Mouse (Mus musculus): ENCODE data around the gene Wapl.

The Wapl gene

DNA sequence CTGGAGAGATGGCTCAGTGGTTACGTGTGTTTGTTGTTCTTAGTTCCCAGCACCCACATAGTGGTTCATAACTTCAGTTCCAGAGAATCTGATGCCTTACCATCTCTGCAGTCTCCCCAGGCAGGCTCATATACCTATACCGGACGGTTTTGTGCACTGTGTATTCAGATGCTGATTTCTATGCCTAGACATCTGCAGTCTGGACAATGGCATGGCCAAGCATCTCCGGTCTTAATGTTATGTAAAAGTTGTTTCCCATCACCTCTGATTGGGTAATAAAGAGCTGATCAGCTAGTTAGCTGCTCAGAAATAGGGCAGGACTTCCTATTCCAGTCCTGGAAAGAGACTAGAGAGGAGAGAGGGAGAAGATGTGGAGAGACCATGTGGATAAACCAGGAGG lies 20.2 kb downstream of the Wapl start:
- peak; percentile 94 for DNase-seq (ENCODE audit: low read depth, low spot score)

DNA sequence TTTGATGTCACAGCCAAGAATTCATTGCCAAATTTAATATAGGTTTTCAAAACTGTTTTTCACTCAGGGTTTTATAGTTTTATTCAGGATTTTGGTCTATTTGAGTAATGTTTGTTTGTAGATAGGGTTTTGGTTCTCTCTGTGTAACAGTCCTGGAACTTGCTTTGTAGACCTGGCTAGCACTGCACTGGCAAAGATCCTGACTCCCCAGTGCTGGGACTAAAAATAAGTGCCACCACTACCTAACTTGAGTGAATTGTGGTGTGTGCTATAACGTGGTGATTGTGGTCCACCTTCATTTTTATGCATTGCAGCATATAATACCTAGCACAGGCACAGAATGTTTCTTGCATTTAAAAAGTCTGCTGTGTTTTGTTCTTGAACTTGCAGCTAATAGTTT lies 23.6 kb downstream of the Wapl start:
- no peak for DNase-seq (ENCODE audit: low read depth, low spot score)

DNA sequence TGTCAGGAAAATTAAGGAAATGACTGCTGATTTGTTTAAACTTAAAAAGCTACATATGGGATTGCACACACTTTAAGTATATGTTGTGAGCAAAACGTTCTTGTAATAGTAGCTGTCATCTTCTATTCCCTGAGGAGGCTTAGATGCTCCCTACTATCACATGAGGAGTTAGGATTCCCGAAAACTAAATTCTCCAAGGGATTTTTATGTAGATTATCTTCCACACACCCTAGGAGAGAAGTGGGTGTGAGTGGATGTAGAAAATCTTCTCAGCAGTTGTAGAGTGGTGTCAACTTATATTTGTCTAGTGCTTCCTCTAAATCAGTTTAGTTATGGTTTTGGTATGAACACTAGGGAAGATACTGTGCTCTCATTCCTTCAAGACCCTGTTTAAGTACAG lies 36.5 kb downstream of the Wapl start:
- DNase-seq (ENCODE audit: low read depth, low spot score) = no peak

DNA sequence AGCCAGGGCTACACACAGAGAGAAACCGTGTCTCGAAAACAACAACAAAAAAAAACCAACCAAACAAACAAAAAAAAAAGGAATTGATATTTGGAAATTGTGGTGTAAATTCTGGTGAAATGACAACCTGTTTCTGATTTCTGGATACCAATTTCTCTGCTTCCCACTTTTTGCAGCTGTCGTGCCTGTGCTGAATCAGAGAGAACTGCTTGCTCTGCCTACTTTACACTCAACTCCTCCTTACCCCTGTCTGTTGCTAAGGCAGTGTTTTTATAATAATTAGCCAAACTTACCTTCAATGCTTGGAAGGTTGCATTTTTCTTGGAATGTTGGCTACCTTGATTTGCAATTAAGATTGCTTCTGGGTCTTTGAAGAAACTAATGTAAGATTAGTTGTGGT lies 38.3 kb downstream of the Wapl start:
- no peak for DNase-seq (ENCODE audit: low read depth, low spot score)

DNA sequence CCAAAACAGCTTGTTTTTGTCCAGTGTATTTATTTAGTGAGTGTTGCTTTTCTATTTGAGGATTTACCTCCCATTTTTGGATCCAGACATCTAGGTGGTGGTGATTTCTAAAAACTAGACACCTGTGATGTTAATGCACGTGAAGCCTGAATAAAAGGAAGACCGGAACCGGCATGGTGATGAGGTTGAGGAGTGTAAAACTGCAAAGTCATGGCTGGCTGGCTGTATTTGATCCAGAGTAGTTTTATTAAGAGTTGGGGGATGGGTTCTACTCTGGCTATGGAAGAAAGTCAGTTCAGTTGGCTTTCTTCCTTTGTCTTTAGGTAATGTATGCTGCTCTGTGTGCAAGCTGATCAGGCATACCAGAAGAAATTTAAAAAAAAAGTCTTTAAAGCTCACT lies 39.1 kb downstream of the Wapl start:
- DNase-seq (ENCODE audit: low read depth, low spot score) = peak; percentile 61

DNA sequence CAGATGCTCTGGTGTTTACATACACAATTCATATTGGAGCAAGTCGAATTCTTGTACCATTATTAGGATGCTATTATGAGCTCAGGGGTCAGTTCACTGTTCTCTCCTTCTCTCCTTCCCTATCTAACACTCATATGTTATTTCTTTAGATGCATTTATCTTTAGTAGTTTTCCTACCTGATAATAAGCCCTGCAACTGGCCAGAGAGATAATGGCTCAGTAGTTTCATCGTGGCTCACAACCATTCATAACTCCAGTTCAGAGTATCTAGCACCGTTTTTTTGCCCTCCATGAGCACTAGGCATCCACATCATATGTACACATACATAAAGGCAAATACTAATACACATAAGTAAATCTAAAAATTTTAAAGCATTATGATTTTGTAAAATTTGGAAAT lies 44.4 kb downstream of the Wapl start:
- no peak for DNase-seq (ENCODE audit: low read depth, low spot score)

DNA sequence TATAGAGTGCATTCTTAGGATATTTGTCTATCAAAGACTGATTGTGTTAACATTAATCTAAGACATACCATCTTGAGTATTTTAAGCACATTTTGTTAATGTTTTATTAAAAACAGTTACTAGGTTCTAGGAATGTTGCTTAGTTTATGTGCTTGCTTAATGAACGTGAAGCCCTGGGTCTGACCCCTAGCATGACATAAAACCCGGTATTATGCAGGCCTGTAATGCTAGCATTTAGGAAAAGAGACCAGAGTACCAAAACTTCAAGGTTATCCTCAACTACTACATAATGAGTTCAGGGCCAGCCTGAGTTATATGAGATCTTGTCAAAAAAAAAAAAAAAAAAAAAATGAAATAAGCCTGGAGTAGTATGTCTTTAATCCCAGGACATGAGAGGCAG lies 54.0 kb downstream of the Wapl start:
- no peak for DNase-seq (ENCODE audit: low read depth, low spot score)

DNA sequence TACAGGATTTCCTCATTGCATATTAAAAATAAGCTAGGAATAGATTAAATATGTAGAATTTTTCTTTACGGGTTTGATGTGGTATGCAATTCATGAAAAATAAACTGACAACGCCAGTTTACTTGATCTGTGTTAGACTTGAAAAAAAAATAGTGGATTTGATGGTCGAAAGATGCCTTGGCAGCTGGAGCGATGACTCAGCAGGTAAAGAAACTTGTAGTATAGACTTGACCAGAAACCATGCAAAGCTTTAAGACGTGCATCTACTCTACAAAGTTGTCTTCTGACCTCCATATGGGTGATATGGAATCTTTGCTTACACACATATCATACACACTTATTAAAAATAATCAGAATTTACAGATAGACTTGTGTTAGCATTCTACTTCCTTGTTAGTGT lies 61.7 kb downstream of the Wapl start:
- DNase-seq (ENCODE audit: low read depth, low spot score) = no peak

DNA sequence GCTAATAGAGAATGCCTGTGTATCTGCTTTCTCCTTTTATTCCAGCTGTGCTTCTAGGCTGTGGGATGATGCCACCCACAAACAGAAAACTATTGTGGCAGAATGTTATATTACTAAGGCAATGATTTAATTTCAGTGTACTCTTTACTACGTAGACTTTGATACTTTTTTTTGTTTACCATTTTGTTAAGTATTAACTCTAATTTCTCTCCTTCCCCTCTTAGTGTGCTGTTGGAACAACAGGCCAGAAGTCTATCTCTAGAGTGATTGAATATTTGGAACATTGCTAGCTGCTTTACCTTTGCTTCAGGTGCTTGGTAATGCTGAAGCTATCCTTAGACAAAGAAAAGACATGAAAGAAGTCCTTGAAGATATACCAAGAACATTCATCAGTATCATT lies 71.7 kb downstream of the Wapl start:
- no peak for DNase-seq (ENCODE audit: low read depth, low spot score)

DNA sequence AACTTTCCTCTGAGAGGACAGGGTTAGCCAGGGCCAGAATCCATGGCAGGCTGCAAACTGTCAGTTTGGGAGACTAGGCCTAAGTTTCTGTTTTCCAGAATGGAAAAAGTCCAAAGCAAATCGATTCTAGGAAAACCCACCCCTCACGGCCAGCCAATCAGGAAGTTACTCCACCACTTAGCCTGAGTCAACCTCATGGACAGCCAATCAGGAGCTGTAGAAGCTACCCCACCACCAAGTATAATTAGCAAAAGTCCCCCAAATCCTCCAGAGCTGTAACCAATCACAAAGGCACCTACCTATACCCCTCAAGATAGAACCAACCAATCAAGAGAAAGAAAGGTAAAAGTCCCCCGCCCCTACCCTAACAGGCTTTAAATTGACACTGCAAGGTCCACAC lies 82.0 kb downstream of the Wapl start:
- DNase-seq (ENCODE audit: low read depth, low spot score) = no peak

DNA sequence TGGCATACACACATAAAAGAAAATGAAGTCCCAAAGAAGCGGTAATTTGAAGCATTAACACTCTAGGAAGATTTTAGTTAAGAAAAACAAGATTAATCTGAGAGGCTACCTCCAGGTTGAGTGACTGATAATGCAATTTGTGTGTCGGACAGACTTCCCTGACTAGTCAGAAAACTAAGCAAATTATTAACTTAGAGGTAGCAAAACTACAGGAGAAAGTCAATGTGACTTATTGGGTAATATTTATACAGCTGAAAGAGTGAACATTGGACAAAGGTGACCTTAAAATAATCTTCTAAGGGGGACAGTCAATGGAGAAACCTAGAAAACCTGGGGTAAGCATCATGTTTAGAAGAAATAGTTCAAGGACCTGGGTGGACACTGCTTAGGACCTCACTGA lies 86.2 kb downstream of the Wapl start:
- no peak for DNase-seq (ENCODE audit: low read depth, low spot score)

DNA sequence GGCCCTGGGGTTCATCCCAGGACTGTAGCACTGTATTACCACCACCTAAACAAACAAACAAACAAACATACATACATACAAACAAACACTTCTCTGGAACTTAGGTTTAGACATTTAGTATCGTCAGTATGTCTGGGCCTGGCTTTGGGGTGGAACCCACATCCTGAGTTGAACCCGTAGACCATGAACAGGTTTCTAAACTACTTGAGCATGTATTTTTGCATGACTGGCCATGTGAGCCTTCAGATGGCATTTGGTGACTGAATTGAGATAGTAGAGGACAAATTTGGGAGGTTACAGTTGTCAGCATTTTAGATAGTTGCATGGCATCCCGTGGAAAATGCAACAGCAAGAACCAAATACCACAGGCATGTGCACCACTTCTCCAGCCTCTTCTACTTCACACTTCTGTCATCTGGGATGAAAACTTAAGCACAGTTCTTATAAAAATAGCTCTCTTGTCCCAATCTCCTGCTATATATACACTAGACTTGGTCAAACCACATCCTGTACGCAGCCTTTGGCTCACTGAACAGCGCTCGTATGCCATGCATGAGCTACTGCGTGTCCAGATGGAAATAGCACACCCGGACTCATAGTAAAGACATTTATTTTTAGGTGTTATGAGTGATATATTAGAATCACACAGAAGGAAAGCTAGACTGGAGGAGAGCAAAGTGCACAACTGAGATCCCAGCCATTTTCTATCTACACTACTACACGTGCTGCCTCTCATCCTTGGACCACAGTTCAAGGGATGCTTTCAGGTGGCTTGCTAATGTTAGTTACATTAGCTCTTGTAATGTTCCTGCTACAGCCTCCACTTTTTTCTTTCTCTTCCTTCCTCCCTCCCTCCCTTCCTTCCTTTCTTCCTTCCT lies 87.6 kb downstream of the Wapl start:
- no peak for DNase-seq (ENCODE audit: low read depth, low spot score)

DNA sequence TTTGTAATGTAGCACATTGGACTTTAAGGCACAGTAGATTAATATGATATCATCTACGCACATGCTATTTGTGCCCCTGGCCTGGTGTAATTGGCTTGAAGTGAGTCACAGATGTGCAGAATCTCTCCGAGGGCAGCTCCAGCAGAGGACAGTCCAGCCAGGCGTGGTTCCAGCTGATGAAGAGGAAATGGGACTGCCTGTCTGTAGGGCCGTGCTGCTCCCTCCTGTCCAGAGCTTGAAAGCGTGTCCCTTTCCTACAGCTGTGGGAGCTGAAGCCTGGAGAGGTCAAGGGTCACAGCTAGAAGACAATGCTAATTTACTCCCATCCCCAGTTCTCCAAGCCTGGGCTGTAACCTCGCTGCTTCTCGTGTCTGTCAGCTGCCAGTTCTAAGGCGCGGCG lies 89.0 kb downstream of the Wapl start:
- no peak for DNase-seq (ENCODE audit: low read depth, low spot score)

DNA sequence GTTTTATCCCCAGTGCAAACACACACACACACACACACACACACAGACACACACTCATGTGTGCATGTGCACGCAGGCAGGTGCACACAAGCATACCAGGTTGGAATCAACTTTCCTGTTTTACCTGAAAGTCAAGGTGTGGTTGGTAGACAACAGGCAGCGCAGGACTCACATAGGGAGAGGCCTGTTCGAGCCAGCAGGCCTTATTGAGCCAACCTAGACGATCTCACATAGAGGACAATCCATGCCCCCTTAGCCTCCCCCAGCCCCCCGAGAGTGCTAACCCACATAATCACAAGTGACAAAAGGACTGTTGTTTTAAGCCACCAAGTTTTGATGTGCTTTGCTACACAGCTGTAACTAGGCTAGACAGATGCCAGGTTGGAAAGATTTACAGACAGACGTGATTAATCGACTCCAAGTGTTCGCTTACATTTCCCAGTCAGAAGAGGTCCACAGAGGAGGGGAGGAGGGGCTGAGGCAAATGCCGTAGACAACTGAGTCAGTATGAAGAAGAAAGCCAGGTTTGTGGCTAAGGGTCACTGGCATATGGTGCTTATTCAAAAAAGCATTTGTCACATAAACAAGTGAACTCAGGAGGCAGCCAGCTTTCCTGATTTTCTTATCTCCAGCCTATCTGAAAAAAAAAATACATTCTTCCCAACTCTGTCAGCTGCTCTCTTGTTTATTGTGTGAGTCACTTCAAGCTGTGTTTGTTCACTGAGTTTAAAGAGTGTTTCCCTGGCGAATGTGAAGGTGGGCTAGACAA lies 90.2 kb downstream of the Wapl start:
- DNase-seq (ENCODE audit: low read depth, low spot score) = no peak

DNA sequence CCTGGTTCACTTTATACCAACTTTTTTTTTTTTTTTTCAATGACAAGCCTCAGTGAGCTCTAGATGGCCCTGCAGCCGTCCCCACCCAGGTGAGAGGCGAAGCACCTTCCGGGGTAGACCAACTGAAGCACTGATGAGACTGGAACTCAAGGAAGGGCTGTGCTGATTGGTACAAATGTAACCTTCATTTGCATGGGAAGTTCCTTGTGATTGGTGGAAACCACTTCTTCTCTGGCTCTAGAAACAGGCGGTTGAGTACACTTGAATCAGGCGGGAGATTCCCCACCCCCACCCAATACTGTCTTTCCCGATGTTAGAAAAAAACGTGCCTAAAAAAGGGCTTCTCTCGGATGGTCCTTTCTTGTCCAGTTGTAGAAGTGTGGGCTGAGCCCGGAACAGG lies 91.2 kb downstream of the Wapl start:
- peak; percentile 64 for DNase-seq (ENCODE audit: low read depth, low spot score)

DNA sequence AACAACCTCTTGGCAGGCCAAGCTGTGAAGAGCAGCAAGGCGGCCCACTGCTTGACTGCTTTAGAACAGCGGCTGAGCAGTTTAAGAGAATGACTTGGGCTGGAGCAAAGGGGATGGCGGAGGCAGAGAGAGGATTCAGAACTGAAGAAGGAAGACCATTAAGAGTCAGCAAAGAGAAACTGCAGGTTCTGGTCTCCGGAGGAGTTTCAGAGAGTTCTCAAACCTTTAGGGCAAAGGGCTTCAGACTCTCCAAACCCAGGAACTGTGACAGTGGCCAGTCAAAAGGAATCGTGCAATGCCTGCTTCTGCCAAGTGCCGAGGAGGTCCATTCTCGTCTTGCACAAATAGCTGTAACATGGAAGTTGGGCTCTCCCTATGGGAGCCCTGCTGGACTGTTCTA lies 91.7 kb downstream of the Wapl start:
- DNase-seq (ENCODE audit: low read depth, low spot score) = no peak

DNA sequence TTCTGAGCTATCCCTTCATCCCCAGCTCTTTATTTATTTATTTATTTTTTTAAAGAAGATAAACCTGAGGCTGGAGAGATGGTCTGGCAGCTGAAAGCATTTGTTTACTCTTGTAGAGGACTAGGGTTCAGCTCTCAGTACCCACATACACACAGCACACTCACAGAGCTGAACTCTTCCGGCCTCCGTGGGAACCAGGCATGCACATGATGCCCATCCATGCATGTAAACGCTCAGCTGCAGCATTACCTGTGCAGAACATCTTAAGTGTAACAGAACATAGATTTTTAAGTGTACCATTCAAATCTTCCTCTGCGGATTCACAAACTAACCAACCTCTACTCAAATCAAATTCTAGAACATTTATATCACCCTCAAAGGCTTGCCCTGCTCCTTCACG lies 92.5 kb downstream of the Wapl start:
- no peak for DNase-seq (ENCODE audit: low read depth, low spot score)

DNA sequence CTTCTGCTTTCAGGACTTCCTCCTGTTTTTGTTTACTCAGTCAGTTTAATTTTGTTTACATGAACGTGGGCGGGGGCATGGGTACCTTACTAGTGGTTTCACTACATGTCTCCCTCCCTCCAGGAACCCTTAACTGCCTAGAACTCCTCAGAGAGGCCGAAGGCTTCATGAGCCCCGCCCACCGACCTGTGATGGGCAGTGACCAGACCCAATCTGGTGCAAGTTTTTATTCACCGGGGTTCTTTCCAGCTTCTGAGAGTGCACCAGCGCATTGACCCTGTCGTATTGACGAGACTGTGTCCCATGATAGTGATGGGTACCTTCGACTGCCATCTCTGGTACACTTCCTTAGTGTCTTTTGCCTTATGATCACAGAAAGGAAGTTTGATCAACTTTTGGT lies 94.6 kb downstream of the Wapl start:
- peak; percentile 92 for DNase-seq (ENCODE audit: low read depth, low spot score)

DNA sequence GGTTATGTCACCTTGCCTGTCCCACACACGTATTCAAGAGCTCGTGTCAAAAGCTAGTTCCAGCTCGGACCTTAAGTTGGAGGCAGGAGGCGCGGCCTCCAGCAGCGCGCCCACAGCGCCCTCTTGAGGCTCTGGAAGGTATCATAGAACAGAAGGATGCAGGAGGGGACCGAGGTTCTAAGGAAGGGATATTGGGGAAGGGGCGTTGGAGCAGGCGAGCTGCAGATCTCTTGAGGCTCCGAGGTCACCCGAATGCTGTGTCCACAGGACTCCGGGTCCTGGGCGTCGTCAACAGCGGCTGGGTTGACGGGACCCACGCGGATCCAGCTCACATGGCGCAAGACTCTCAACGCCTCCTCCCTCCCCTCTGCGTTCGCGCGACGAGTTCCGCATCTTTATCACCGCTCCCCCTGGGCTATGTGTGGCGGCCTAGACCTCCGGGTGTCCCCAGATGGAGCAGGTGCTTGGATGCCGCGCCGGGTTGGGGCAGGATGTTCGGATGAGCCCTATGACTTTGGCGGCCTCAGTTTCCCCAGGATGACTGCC lies 95.4 kb downstream of the Wapl start:
- DNase-seq (ENCODE audit: low read depth, low spot score) = peak; percentile 89

DNA sequence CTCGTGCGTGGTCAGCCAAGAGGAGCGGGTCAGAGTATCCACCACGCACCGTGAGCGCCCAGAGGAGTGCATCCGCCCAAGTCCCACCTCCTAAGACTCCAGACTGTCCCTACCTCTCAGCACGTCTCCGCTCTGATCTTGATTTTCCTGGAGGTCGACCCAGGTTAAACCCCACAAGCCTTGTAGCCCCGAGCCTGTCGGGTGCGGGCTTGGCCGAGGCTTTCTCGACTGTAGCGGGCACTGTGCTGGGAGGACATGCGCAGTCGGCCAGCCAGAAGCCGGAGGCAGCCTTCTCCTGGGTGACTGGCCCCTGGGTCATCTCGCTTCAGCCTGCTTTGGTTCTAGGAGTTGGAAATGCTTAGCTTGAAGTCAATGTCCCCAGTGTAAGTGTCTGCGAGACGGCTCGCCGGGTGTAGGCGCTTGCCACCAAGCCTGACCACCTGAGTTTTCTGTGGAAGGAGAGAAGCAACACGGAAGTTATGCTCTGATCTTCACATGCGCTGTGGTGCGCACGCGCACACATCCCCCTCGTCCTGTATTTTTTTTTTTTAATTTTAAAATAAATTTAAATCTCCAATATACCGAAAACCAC lies 95.9 kb downstream of the Wapl start:
- peak; percentile 53 for DNase-seq (ENCODE audit: low read depth, low spot score)

DNA sequence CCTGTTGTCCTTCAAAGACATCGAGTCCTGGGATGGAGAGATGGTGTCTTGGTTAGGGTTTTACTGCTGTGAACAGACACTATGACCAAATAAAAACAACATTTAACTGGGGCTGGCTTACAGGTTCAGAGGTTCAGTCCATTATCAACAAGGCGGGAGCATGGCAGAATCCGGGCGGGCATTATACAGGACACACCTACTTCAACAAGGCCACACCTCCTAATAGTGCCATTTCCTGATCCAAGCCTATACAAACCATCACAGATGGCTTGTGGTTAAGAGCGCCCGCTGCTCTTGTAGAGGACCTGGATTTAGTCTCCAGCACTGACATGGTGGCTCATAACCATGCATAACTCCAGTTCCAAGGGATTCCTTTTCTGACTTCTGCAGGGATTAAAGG lies 96.7 kb downstream of the Wapl start:
- DNase-seq (ENCODE audit: low read depth, low spot score) = peak; percentile 64

DNA sequence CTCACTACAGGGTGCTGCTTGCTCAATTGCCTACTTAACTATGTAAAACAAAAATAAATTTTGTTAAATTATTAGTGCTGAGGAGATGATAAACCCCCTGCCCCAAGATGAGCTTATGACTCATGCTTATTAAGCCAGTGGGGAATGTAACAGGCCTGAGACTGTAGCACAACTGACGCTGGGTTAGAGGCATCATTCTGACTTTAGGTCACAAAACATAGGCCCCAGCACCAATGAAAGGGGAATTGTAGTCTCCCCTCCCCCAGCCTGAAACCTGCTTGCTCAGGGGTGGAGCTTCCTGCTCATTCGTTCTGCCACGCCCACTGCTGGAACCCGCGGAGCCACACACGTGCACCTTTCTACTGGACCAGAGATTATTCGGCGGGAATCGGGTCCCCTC lies 97.9 kb downstream of the Wapl start:
- DNase-seq (ENCODE audit: low read depth, low spot score) = peak; percentile 45
